Mouse (Mus musculus): Measurements from ENCODE around the gene Fndc3b.

Fndc3b gene

GRCm38 (mm10) chr3:27555401-27555940 is 155.6 kb downstream of the Fndc3b start:
- DNase-seq (ENCODE audit: low read depth, low spot score), result no peak

- no peak for DNase-seq (ENCODE audit: low read depth, low spot score)
Measured at GRCm38 (mm10) chr3:27554325-27554724, 156.8 kb downstream of the Fndc3b start.

GRCm38 (mm10) chr3:27553781-27554180 is 157.3 kb downstream of the Fndc3b start:
- no peak for DNase-seq (ENCODE audit: low read depth, low spot score)

GRCm38 (mm10) chr3:27551005-27551404 is 160.1 kb downstream of the Fndc3b start:
- no peak for DNase-seq (ENCODE audit: low read depth, low spot score)

- DNase-seq (ENCODE audit: low read depth, low spot score), result no peak
Measured at GRCm38 (mm10) chr3:27550409-27550808, 160.7 kb downstream of the Fndc3b start.

GRCm38 (mm10) chr3:27545651-27546050 is 165.5 kb downstream of the Fndc3b start:
- DNase-seq (ENCODE audit: low read depth, low spot score), result no peak

- DNase-seq (ENCODE audit: low read depth, low spot score), result no peak
Measured at GRCm38 (mm10) chr3:27544061-27544460, 167.0 kb downstream of the Fndc3b start.

GRCm38 (mm10) chr3:27541841-27542240 is 169.3 kb downstream of the Fndc3b start:
- DNase-seq (ENCODE audit: low read depth, low spot score), result no peak

- no peak for DNase-seq (ENCODE audit: low read depth, low spot score)
Measured at GRCm38 (mm10) chr3:27541181-27541580, 169.9 kb downstream of the Fndc3b start.

- no peak for DNase-seq (ENCODE audit: low read depth, low spot score)
Measured at GRCm38 (mm10) chr3:27534208-27534607, 176.9 kb downstream of the Fndc3b start.

- no peak for DNase-seq (ENCODE audit: low read depth, low spot score)
Measured at GRCm38 (mm10) chr3:27533721-27534120, 177.4 kb downstream of the Fndc3b start.

- DNase-seq (ENCODE audit: low read depth, low spot score), result no peak
Measured at GRCm38 (mm10) chr3:27531993-27532392, 179.1 kb downstream of the Fndc3b start.

GRCm38 (mm10) chr3:27530370-27530769 is 180.7 kb downstream of the Fndc3b start:
- no peak for DNase-seq (ENCODE audit: low read depth, low spot score)

GRCm38 (mm10) chr3:27529221-27530051 is 181.7 kb downstream of the Fndc3b start:
- DNase-seq (ENCODE audit: low read depth, low spot score), result no peak

- DNase-seq (ENCODE audit: low read depth, low spot score), result no peak
Measured at GRCm38 (mm10) chr3:27526991-27527390, 184.1 kb downstream of the Fndc3b start.

GRCm38 (mm10) chr3:27523176-27523936 is 187.8 kb downstream of the Fndc3b start:
- no peak for DNase-seq (ENCODE audit: low read depth, low spot score)

GRCm38 (mm10) chr3:27520391-27520790 is 190.7 kb downstream of the Fndc3b start:
- DNase-seq (ENCODE audit: low read depth, low spot score), result no peak

GRCm38 (mm10) chr3:27519481-27519880 is 191.6 kb downstream of the Fndc3b start:
- DNase-seq (ENCODE audit: low read depth, low spot score), result no peak

GRCm38 (mm10) chr3:27518935-27519334 is 192.2 kb downstream of the Fndc3b start:
- no peak for DNase-seq (ENCODE audit: low read depth, low spot score)

GRCm38 (mm10) chr3:27516536-27516935 is 194.6 kb downstream of the Fndc3b start:
- DNase-seq (ENCODE audit: low read depth, low spot score), result no peak

- DNase-seq (ENCODE audit: low read depth, low spot score), result no peak
Measured at GRCm38 (mm10) chr3:27511765-27512164, 199.3 kb downstream of the Fndc3b start.

- no peak for DNase-seq (ENCODE audit: low read depth, low spot score)
Measured at GRCm38 (mm10) chr3:27506886-27507285, 204.2 kb downstream of the Fndc3b start.

All from c-Kit-negative CD71-positive TER-119-positive erythroid progenitor cells, embryonic 14.5 days (primary cell).